Mouse (Mus musculus): ENCODE measurements at regions not wholly inside any gene's neighbourhood (a gene's known extent, or its start where the extent isn't known, plus 50 kb on each side); places are given as distances from the start of the nearest gene placed in this dataset.

DNA sequence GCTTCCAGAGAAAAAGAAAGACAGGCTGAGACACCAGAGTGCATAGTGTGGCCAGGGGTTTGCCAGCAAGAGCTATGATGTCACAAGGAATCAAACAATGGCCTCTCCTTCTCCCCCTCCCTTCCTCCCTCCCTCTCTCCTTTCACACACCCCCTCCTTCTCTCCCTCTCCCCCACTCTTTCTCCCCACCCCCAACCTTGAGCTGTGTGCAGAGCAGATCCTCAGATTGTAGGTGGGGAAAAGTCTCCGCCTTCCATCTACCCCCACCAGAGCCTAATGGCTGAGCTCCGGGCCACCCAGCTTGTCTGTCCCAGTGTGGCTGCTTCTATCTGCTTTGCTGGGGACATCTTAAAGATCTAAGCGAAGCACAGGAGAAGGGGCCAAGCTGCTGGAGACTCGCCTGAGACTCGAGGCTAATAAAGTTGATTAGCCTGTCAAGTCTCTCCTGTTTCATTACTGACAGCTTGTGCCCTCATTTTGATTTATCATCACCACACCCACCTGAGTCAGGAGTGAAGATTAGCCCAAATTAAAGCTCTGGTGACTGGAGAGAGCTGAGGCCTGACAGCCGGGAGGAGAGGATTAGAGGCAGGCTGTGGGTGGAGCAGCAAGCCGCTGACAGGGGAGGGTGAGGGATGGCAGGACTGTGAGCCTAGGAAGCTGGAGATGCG, 272.8 kb downstream of the Cbln1 start:
- DNase-seq, result peak; percentile 73

- DNase-seq, result no peak
Observed at GRCm38 (mm10) chr8:87197867-87198536, 274.4 kb downstream of the Cbln1 start.

DNA sequence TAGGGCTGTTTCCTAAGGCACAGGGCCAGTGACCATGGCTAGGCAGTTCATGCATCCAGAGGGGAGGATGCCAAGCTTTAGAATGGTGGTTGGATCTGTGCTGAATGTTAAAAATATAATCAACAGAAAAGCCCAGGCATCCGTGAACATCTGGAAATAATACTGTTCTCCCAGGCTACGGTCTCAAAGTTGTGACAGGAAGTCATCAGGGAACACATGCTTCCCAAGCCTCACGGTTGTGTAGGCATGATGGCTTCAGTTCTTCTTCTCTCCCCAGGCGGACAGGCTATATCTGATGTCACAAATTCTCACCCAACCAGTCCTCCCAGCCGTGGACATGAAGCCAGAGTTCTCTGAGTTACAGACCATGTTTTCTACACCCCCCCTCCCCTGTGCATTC, 275.4 kb downstream of the Cbln1 start:
- no peak for DNase-seq

- no peak for DNase-seq
Observed at GRCm38 (mm10) chr8:87196050-87196449, 276.4 kb downstream of the Cbln1 start.

- DNase-seq, result no peak
Observed at GRCm38 (mm10) chr8:87189791-87190385, 282.5 kb downstream of the Cbln1 start.

GRCm38 (mm10) chr8:87182888-87183287, 289.5 kb downstream of the Cbln1 start:
- DNase-seq, result no peak

DNA sequence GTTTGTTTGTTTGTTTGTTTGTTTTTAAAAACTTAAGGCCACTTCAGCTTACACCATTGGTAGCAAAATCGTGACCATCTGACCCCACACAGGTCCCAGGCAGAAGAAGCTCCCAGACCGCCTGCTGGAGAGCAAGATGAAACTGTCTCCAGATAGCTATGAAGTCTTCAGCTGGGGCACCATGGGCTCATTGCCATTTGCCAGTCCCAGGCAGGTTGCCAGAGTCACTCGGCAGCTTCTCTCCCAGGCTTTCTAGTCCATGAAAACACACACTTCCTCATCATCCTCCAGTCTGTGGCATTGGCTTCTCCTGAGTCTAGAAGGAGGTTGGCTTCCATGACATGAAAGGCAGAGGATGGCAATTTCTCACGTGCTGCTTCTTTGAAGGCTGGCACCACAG, 293.5 kb upstream of the N4bp1 start:
- DNase-seq, result no peak

DNA sequence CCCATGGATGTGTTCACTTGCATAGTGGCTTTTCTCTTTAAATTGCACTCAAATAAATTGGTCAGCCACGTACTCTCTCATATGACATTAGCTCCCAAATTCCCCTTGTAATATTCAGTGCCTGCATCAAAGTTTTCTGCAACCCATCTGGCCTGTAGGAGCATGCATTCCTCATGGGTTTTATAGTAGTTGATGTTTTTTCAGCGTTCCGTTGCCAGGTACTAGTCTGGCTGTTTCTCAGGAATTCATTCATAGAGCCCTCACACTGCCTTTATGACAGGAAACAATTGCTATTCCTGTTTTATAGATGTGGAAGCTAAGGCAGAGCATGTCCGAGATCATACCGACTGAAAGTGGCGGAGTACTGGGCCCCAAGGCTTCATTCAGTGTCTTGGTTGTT, 292.6 kb upstream of the N4bp1 start:
- DNase-seq, result no peak

GRCm38 (mm10) chr8:87175097-87175496, 290.0 kb upstream of the N4bp1 start:
- no peak for DNase-seq

- DNase-seq, result no peak
Observed at GRCm38 (mm10) chr8:87173720-87174119, 288.7 kb upstream of the N4bp1 start.

DNA sequence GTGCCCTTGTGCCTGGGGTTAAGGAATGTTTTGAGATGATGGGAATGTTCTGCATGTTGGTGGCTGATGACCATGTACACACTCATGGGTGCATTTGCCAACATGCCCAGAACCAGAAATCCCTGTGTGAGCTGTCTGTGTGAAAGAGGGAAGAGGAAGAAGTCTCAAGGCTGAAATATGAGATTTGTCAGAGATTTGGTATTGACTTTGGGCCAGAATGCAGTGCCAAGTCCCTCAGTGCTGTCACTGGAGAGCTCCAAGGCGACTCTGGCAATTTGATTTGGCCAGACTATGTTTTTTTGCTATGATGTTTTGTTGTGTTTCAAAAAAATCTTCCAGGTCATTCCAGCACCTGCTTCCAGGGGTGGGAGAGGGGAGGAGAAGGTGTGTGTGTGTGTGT, 281.7 kb upstream of the N4bp1 start:
- no peak for DNase-seq

GRCm38 (mm10) chr8:87160416-87160815, 275.4 kb upstream of the N4bp1 start:
- DNase-seq, result peak; percentile 25

DNA sequence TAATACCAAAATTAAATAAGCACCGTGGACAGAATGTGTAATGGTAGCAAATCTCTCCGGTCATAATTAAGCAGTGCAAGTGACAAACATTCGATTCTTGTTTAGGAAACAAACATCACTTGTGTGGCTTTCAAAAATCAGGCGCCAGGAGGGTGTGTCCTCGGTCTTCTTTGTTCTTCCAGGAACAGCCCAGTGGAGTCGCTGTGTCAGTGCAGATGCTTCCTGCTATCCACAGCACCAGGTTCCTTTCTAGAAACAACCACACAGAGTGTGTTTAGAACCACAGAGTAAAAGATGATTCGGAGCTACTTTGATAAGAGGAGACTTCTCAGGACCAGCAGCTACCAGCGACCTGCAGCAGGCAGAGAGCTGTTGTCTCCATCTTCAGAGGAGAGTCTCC, 273.3 kb upstream of the N4bp1 start:
- DNase-seq, result peak; percentile 10

DNA sequence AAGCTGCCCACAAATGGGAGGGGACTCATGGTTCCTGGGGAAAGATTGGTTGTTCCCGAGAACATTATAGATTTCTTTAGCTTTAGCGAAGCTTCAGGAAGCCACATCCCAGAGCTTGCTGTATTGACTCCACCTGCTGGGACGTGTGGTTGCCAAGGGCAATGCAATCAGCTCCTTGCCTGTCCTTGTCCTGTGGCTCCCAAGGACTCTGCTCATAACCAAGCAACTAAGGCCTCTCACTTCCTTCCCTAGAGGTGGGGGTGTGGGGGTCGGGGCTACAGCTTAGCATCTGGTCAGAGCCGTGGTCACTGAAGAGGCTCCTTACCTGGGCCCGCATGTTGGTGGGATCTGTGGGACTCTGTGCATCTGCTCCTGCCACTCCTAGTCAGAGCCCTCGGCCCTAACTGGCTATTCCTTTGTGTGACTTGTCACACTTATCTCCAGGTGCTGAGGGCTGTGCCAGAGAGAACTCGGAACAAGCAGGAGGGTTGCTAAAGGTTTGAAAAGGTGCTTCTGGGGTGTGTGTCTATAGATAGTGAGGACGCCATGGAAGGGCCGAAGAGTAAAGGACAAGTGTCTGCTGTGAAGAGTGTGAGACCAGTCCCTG, 270.9 kb upstream of the N4bp1 start:
- DNase-seq, result no peak

GRCm38 (mm10) chr8:87152068-87152915, 267.2 kb upstream of the N4bp1 start:
- DNase-seq, result peak; percentile 63

DNA sequence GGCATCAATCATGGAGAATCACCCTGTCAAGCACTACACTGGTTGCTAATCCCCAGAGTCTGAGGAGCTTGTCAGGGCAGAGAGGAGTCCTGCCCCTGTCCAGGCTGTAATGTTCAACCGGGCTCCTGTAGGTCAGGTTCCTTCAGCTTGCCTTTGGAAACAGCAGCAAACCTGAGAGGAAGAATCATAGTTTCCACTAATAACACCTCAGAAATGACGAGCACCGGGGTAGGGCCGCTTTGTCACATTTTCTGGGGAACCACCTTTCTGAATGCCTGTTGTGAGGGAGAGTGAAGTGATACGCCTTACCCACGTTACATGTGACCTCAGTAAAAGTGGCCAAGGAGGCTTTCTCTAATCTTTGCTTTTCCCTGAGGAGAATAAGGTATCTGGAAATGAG, 263.8 kb upstream of the N4bp1 start:
- DNase-seq, result no peak

DNA sequence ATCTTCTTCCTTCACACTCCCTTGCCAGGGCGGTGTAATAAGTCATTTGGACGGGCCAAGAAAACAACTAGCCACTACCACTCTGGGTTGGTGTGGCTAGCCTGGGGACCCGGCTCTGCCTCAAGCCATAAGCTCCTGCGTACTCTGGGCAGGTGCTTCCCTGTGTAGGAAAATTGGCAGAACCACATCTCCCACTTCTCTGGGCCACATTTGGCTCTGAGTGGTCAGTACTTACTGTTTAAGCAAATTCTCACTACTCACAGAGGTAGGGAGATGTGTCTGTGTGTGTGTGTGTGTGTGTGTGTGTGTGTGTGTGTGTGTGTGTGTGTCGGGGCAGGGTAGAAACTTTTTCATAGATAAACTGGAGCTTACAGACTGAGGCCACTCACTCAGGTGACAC, 262.6 kb upstream of the N4bp1 start:
- DNase-seq, result no peak

DNA sequence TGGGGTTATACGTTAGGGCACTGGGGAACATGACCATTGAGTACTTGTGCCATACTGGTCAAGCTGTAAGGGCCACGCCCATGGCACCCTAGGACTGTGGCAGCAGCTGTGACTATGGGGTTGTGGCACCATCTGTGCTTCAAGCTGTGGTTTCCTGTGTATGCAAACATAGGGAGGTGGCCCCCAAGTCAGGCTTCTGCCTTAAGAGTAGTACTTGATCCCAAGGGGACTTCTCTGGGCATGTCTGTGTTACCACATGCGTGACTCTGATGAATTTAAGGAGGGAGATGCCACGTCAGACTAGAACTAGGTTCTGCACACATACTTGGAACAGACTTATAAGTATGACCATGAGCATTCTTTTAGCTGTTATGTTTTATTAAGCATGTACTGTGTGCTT, 252.4 kb upstream of the N4bp1 start:
- DNase-seq, result no peak

- no peak for DNase-seq
Observed at GRCm38 (mm10) chr8:87131716-87132115, 246.7 kb upstream of the N4bp1 start.

DNA sequence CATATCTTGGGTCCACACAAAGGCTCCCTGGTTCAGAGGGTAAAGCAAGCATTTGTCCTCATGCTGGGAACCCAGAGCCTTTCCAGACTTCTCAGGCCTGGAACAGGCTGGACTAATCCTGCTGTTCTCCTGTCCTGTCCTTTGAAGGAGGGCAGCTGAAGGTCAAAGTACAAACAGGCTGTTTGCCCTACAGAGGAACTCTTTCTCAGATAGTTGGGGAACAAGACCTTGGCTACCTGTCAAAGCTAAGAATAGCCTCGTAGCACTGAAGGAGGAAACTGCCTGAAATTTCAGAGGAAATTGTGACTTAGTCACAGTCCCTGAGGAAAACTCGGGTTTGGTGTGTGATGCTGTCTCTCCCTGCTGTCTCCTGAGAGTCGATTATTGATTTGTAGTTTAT, 245.6 kb upstream of the N4bp1 start:
- no peak for DNase-seq

- no peak for DNase-seq
Observed at GRCm38 (mm10) chr8:87128593-87128992, 243.5 kb upstream of the N4bp1 start.

GRCm38 (mm10) chr8:87116190-87116765, 231.2 kb upstream of the N4bp1 start:
- no peak for DNase-seq

DNA sequence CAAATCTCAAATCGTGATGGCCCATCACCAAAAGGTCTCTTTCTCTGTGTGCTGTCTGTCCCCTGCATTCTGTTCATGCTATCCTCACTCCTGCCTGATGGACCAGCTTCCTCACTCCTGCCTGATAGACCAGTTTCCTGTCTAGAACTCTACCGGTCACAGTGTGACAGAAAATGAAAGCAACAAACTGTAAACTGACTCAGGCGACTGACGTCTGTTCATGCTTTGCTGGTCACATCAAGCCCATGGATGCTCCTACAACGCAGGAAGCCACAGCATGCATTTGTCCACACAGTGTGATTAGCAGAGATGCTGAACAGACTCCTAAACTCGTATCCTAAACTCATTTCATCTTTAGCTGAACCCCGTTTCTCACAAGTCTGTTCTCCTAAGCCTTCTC, 227.3 kb upstream of the N4bp1 start:
- no peak for DNase-seq

Measured in embryo, embryonic 11 days (tissue).